Mouse (Mus musculus) spleen, postnatal 36 days (tissue): ENCODE measurements around the gene C5ar2.
"Not testable (repeated sequence)": the region's sequence is repeated elsewhere in the genome, so short reads cannot be mapped to it uniquely, and the experiment has no call there.

Experiments
- DNase-seq, 2 experiments: peaks; one replicate each; pipeline ENCODE4 v3.0.0; 2022; ENCODE audit warnings: low spot score in 2 of 2, mixed read lengths in 1 of 2

C5ar2 gene

GRCm38 (mm10) chr7:16244067-16244466, at the start of gene C5ar2:
C5ar2 (minus strand) TSS chr7:16244154.
- peak; percentile 32 to 54 for DNase-seq

GRCm38 (mm10) chr7:16287791-16288190, 43.8 kb upstream of the C5ar2 start:
- DNase-seq: no peak

GRCm38 (mm10) chr7:16287016-16287415, 43.1 kb upstream of the C5ar2 start:
- DNase-seq: no peak

GRCm38 (mm10) chr7:16286026-16286961, 42.3 kb upstream of the C5ar2 start, which contains the start of gene Ccdc9:
Ccdc9 (minus strand) TSS chr7:16286795.
- peak; percentile 99 for DNase-seq

- peak; percentile 49 to 73 for DNase-seq
Measured at GRCm38 (mm10) chr7:16285450-16286025, 41.6 kb upstream of the C5ar2 start.

GRCm38 (mm10) chr7:16284904-16285303, 41.0 kb upstream of the C5ar2 start:
- DNase-seq: no peak

- DNase-seq: no peak
Measured at GRCm38 (mm10) chr7:16284001-16284400, 40.0 kb upstream of the C5ar2 start.

GRCm38 (mm10) chr7:16282334-16282733, 38.4 kb upstream of the C5ar2 start:
- DNase-seq: no peak

- DNase-seq: no peak
Measured at GRCm38 (mm10) chr7:16280721-16281120, 36.8 kb upstream of the C5ar2 start.

- DNase-seq: no peak
Measured at GRCm38 (mm10) chr7:16274922-16275890, 31.3 kb upstream of the C5ar2 start.

GRCm38 (mm10) chr7:16273766-16274140, 29.8 kb upstream of the C5ar2 start:
- peak; percentile 77 to 82 for DNase-seq

GRCm38 (mm10) chr7:16273081-16273765, 29.3 kb upstream of the C5ar2 start, which contains the start of gene Inafm1:
Inafm1 (minus strand) TSS chr7:16273617.
- peak; percentile 89 to 92 for DNase-seq

- DNase-seq: peak; percentile 62 to 65
Measured at GRCm38 (mm10) chr7:16272681-16273080, 28.7 kb upstream of the C5ar2 start.

- no peak for DNase-seq
Measured at GRCm38 (mm10) chr7:16271139-16271538, 27.2 kb upstream of the C5ar2 start.

- DNase-seq: not testable (repeated sequence)
Measured at GRCm38 (mm10) chr7:16266593-16266992, 22.6 kb upstream of the C5ar2 start.

- DNase-seq: no peak
Measured at GRCm38 (mm10) chr7:16265856-16266255, 21.9 kb upstream of the C5ar2 start.

GRCm38 (mm10) chr7:16263843-16264242, 19.9 kb upstream of the C5ar2 start:
- DNase-seq: no peak

GRCm38 (mm10) chr7:16263015-16263787, 19.2 kb upstream of the C5ar2 start:
- DNase-seq: peak; percentile 72 to 82

GRCm38 (mm10) chr7:16261097-16261496, 17.1 kb upstream of the C5ar2 start:
- no peak for DNase-seq

- DNase-seq: no peak
Measured at GRCm38 (mm10) chr7:16259110-16259590, 15.2 kb upstream of the C5ar2 start, which contains the start of gene C5ar1. C5ar1 (minus strand) TSS chr7:16259540.
